Mouse (Mus musculus) gastrocnemius, adult 18-20 months (tissue): Measurements from ENCODE around the gene Slc26a8. TPM values are rescaled to one million over a fixed set of nuclear protein-coding genes. Genes with fewer than 3 reads are reported as not detected.

Experiments used
- DNase-seq: peaks from one replicate; pipeline ENCODE4 v3.0.0; 2021; ENCODE audit warnings: low spot score
- total RNA-seq, 2 experiments: library from RNA; stranded (reverse); gene quantifications; 2 replicates each; pipeline ENCODE4 v1.2.3; 2021

Gene Slc26a8
- total RNA-seq, 2 experiments from 2014 or later = 0.17 to 0.18 TPM

DNA sequence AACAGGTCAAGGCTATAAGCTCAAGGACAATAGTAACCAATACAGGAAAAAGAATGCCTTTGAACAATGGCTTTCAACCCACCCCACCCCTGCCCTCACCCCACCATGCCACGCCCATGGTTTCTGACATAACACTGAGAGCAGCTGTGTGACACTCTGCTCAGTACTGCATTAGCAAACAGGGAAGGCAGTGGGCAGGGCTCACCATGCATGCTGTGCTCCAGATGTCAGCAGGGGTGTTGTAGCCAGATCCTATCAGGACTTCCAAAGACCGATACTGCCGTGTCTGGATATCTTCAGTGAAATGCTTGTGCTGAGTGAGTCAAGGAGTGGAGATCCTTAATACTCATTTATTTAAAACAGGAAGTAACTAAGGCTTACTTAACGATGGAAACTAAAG is 96.1 kb downstream of the Slc26a8 start:
- no peak for DNase-seq

- peak; percentile 65 for DNase-seq
These were observed 97.0 kb downstream of the Slc26a8 start for GRCm38 (mm10) chr17:28592998-28593397.

GRCm38 (mm10) chr17:28591476-28591875 is 98.6 kb downstream of the Slc26a8 start:
- no peak for DNase-seq

- DNase-seq = no peak
These were observed 99.4 kb downstream of the Slc26a8 start for GRCm38 (mm10) chr17:28590596-28590995.

GRCm38 (mm10) chr17:28588591-28588990 is 101.4 kb downstream of the Slc26a8 start:
- no peak for DNase-seq

Other genes with a start within 250 kb of the Slc26a8 start
- 10 to 100 TPM; 54.0 to 92.7 TPM for gene Fkbp5, start 172.7 kb downstream of the Slc26a8 start, total RNA-seq
- not detected for gene Armc12, start 159.4 kb downstream of the Slc26a8 start, total RNA-seq
- gene Clpsl2, start 140.8 kb downstream of the Slc26a8 start, total RNA-seq = not detected
- gene Clps, start 129.5 kb downstream of the Slc26a8 start, total RNA-seq = not detected
- gene Lhfpl5, start 114.6 kb downstream of the Slc26a8 start, total RNA-seq = not detected
- gene Srpk1, start 67.5 kb downstream of the Slc26a8 start, total RNA-seq = 10 to 100 TPM; 26.7 to 30.4 TPM
- gene Mapk14, start 1.1 kb upstream of the Slc26a8 start, total RNA-seq = 10 to 100 TPM; 87.4 to 93.2 TPM
- gene AC170998.1, start 35.9 kb upstream of the Slc26a8 start, total RNA-seq = under 1 TPM in 1 of 2 experiments, not detected in 1; 0.66 TPM
- gene Mapk13, start 79.1 kb upstream of the Slc26a8 start, total RNA-seq = under 1 TPM in 1 of 2 experiments, not detected in 1; 0.31 TPM
- gene Brpf3, start 110.9 kb upstream of the Slc26a8 start, total RNA-seq = 10 to 100 TPM; 15.2 to 15.6 TPM
- gene Pnpla1, start 168.2 kb upstream of the Slc26a8 start, total RNA-seq = under 1 TPM in 1 of 2 experiments, not detected in 1; 0.05 TPM
- gene 4930539E08Rik, start 225.1 kb upstream of the Slc26a8 start, total RNA-seq = not detected